ENCODE assay signal across 9 mouse cellular contexts in genomic region chr8:70720739-70721138, GRCm38 (mm10). TPM values are rescaled to one million over a fixed set of nuclear protein-coding genes. Genes with fewer than 3 reads are reported as not detected.
DNase-seq lines count a peak whose midpoint lies in the region; ATAC-seq and TF ChIP-seq lines count a peak whose summit lies in the region.
"Had no signal": no experiment of that assay in that cellular context is flagged by ENCODE, and none has a peak within 500 bp of the region (broad histone marks: within the 10 kb centered on the region; RNA-seq: fewer than 3 reads in every experiment).

No protein-coding gene starts in this region.

- no peak overlapping the region for H3K9ac ChIP-seq in ES-E14 (ENCODE audit: insufficient read depth, low read depth, low read length, poor library complexity, severe bottlenecking)
- H3K9ac ChIP-seq in kidney, embryonic 16.5 days (replicated peaks; ENCODE audit: low read length), result no peak overlapping the region
- H3K9ac ChIP-seq: stomach, embryonic 15.5 days had no signal

- in situ Hi-C loops in ES-E14 (cut with MboI; ENCODE audit: low sequenced_read_pairs in 2 of 2, unreplicated experiment in 2 of 2), result no loop called here

- H3K27me3 ChIP-seq in kidney, embryonic 16.5 days (ENCODE audit: insufficient read depth, low read length), result no peaks in the 10 kb centered on the region

- DNase-seq in 3134 (ENCODE audit: extremely low read depth, insufficient read length, low spot score) (peak; percentile 52), ES-E14 (ENCODE audit: low read depth, low spot score) (peak; percentile 73)
- peak; percentile 70 for DNase-seq in cerebellum, adult 9-11 months
- peak; percentile 77 to 81 for DNase-seq in lung, adult 18-20 months
- DNase-seq in thymus, postnatal 25 days, result peak; percentile 75

- H3K4me2 ChIP-seq in kidney, embryonic 16.5 days (replicated peaks; ENCODE audit: low read depth, low read length), result no peak overlapping the region
- H3K4me2 ChIP-seq: stomach, embryonic 15.5 days had no signal

- no peaks in the 10 kb centered on the region for H3K36me3 ChIP-seq in ES-E14 (ENCODE audit: control insufficient read depth, insufficient read depth, low read length, poor library complexity, severe bottlenecking)
- no peaks in the 10 kb centered on the region for H3K36me3 ChIP-seq in kidney, embryonic 16.5 days (ENCODE audit: insufficient read depth, low read length)
- H3K36me3 ChIP-seq: stomach, embryonic 15.5 days had no signal

- H3K4me3 ChIP-seq in ES-E14 (ENCODE audit: insufficient read depth in 1 of 2, low read depth in 1 of 2, low read length in 2 of 2, poor library complexity in 1 of 2, severe bottlenecking in 1 of 2), result no peak overlapping the region
- H3K4me3 ChIP-seq in kidney, embryonic 16.5 days (ENCODE audit: low read length), result no peak overlapping the region
- no peak overlapping the region for H3K4me3 ChIP-seq in olfactory bulb, adult 2 months (ENCODE audit: insufficient read depth, low read depth, low read length)
- H3K4me3 ChIP-seq: stomach, embryonic 15.5 days had no signal

- peak; percentile 67 for TF ChIP-seq CTCF in olfactory bulb, adult 2 months (IDR thresholded peaks at IDR 0.05; ENCODE audit: insufficient read depth, low read depth, low read length)

- no peaks in the 10 kb centered on the region for H3K9me3 ChIP-seq in ES-E14 (ENCODE audit: control insufficient read depth, insufficient read depth, low read depth, low read length)
- no peaks in the 10 kb centered on the region for H3K9me3 ChIP-seq in kidney, embryonic 16.5 days (ENCODE audit: low read length)
- H3K9me3 ChIP-seq: stomach, embryonic 15.5 days had no signal

- TF ChIP-seq POLR2A in olfactory bulb, adult 2 months (IDR thresholded peaks at IDR 0.05; ENCODE audit: insufficient read depth, low read depth, low read length), result no peak

- ATAC-seq in frontal cortex, adult (ENCODE audit: low TSS enrichment), result 0 out of 2 replicates have a peak, but pooled peaks have one; percentile 56
- ATAC-seq in kidney, embryonic 16.5 days (ENCODE audit: low FRiP score, low TSS enrichment), result 0 out of 2 replicates have a peak, but pooled peaks have one; percentile 17

- H3K27ac ChIP-seq in ES-E14 (ENCODE audit: insufficient read depth, low read depth, low read length, poor library complexity, severe bottlenecking), result no peak overlapping the region
- no peak overlapping the region for H3K27ac ChIP-seq in kidney, embryonic 16.5 days (ENCODE audit: low read length)
- no peak overlapping the region for H3K27ac ChIP-seq in olfactory bulb, adult 2 months (ENCODE audit: insufficient read depth, low read depth, low read length)
- H3K27ac ChIP-seq: stomach, embryonic 15.5 days had no signal

- WGBS in kidney, embryonic 16.5 days, result 5% methylated on average over 3 of the region's 3 CpGs
- 3% methylated on average over 3 of the region's 3 CpGs for WGBS in olfactory bulb, adult 2 months

- H3K4me1 ChIP-seq in ES-E14 (ENCODE audit: control insufficient read depth in 2 of 2, insufficient read depth in 2 of 2, low read length in 2 of 2, poor library complexity in 1 of 2), result peaks cover 0 to 14% of the 10 kb centered on the region in 2 experiments; a peak in 1 of 4 replicates
- H3K4me1 ChIP-seq in kidney, embryonic 16.5 days (ENCODE audit: insufficient read depth, low read length), result peaks cover 18% of the 10 kb centered on the region
- peaks cover 6% of the 10 kb centered on the region for H3K4me1 ChIP-seq in olfactory bulb, adult 2 months (ENCODE audit: control insufficient read depth, insufficient read depth, low read length)
- H3K4me1 ChIP-seq: stomach, embryonic 15.5 days had no signal

TF ChIP-seq in ES-E14, 5 proteins besides CTCF, POLR2A, EP300 and RAD21:
- no peak for TF ChIP-seq CHD2 (IDR thresholded peaks at IDR 0.05; ENCODE audit: low read depth, low read length)
- TF ChIP-seq ZC3H11A (IDR thresholded peaks at IDR 0.05; ENCODE audit: borderline replicate concordance, low read depth, low read length), result peak; percentile 93
- TF ChIP-seq HCFC1 (IDR thresholded peaks at IDR 0.05; ENCODE audit: borderline replicate concordance, insufficient read depth, low read length), result no peak
- peak; percentile 99 for TF ChIP-seq ZNF384 (IDR thresholded peaks at IDR 0.05; ENCODE audit: low read depth, low read length)
- peak; percentile 30; the same call in 1 of the 2 replicates for TF ChIP-seq MAFK (IDR thresholded peaks at IDR 0.05; ENCODE audit: insufficient read depth, low read depth, low read length)
TF ChIP-seq in ES-E14: peak in this region for 3.

RNA-seq across cellular contexts. Expression of gene Gm3336, which starts 2.4 kb away (rescaled TPM):
- 1.8 and 3.9 TPM in 2 replicates for total RNA-seq in ES-E14 (2012; rRNA removed)
- polyA plus RNA-seq in kidney, embryonic 16.5 days (2015; fragmentation: Nextera tagmentation; extraction: Ambion mirVana), result 0.52 and 0.76 TPM in 2 replicates
- polyA plus RNA-seq in olfactory bulb, adult 2 months (2012; ENCODE audit: insufficient read depth, insufficient read length, low replicate concordance, missing spikeins), result not detected in 2 replicates

RNA-seq across cellular contexts. Expression of gene Pde4c, which starts 2.8 kb away (rescaled TPM):
- 1.6 and 4.5 TPM in 2 replicates for total RNA-seq in ES-E14 (2012; rRNA removed)
- polyA plus RNA-seq in kidney, embryonic 16.5 days (2015; fragmentation: Nextera tagmentation; extraction: Ambion mirVana), result 8.8 and 11.6 TPM in 2 replicates
- polyA plus RNA-seq in olfactory bulb, adult 2 months (2012; ENCODE audit: insufficient read depth, insufficient read length, low replicate concordance, missing spikeins), result not detected in 2 replicates

RNA-seq across cellular contexts. Expression of gene Iqcn, which starts 17.5 kb away (rescaled TPM):
- 0.09 and 0.16 TPM in 2 replicates for total RNA-seq in ES-E14 (2012; rRNA removed)
- 0.04 and 0.06 TPM in 2 replicates for polyA plus RNA-seq in kidney, embryonic 16.5 days (2015; fragmentation: Nextera tagmentation; extraction: Ambion mirVana)
- polyA plus RNA-seq in olfactory bulb, adult 2 months (2012; ENCODE audit: insufficient read depth, insufficient read length, low replicate concordance, missing spikeins), result not detected in 2 replicates
- polyA plus RNA-seq: stomach, embryonic 15.5 days had no signal

RNA-seq across cellular contexts. Expression of gene Jund, which starts 22.0 kb away (rescaled TPM):
- 60.1 TPM in 2 replicates for total RNA-seq in ES-E14 (2012; rRNA removed)
- polyA plus RNA-seq in kidney, embryonic 16.5 days (2015; fragmentation: Nextera tagmentation; extraction: Ambion mirVana), result 42.1 and 47.4 TPM in 2 replicates
- polyA plus RNA-seq in olfactory bulb, adult 2 months (2012; ENCODE audit: insufficient read depth, insufficient read length, low replicate concordance, missing spikeins), result not detected in 2 replicates

RNA-seq across cellular contexts. Expression of gene Rab3a, which starts 33.7 kb away (rescaled TPM):
- 4.3 and 5.2 TPM in 2 replicates for total RNA-seq in ES-E14 (2012; rRNA removed)
- 20.9 and 22.0 TPM in 2 replicates for polyA plus RNA-seq in kidney, embryonic 16.5 days (2015; fragmentation: Nextera tagmentation; extraction: Ambion mirVana)
- 431 and 581 TPM in 2 replicates for polyA plus RNA-seq in olfactory bulb, adult 2 months (2012; ENCODE audit: insufficient read depth, insufficient read length, low replicate concordance, missing spikeins)
